Mouse (Mus musculus): Measurements from ENCODE around the gene Wars. TPM values are rescaled to one million over a fixed set of nuclear protein-coding genes. Genes with fewer than 3 reads are reported as not detected.

Wars gene
- total and polyA plus RNA-seq, 2 experiments from 2014 or later: 92.5 to 108 TPM

DNA sequence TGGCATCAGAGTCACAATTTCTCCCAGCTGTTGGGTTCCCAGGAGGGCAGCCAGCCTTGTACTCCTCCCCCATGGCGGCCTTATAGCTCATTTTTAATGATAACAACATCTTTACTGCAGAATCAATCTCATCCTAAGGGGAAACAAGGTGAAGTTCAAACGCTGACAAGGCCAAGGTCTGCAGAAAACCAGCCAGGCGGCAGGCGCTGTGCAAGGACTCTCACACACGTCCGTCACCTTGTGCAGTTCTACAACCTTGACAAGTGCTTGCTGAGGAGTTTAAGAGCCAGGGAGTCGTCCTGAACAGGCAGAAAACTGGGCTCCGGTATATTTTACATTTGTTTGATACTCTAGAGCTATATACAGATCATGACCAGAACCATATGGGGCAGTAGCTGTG is 11.2 kb downstream of the Wars start:
- H3K4me3 ChIP-seq (ENCODE audit: low read depth, low read length): no peak overlapping the region
- H3K9ac ChIP-seq: no peak overlapping the region
- peaks cover 78% of the 10 kb centered on the region for H3K36me3 ChIP-seq (ENCODE audit: insufficient read depth)
- TF ChIP-seq CTCF (IDR thresholded peaks at IDR 0.05; ENCODE audit: low read depth): no peak
- 87% methylated on average over 8 of the region's 8 CpGs for WGBS
- ATAC-seq: no peak
- H3K4me1 ChIP-seq (ENCODE audit: insufficient read depth): no peaks in the 10 kb centered on the region
- H3K27ac ChIP-seq (ENCODE audit: low read depth, low read length): no peak overlapping the region
- H3K27me3 ChIP-seq (ENCODE audit: insufficient read depth, low read length): no peaks in the 10 kb centered on the region
- no peaks in the 10 kb centered on the region for H3K9me3 ChIP-seq (ENCODE audit: low read length)
- H3K4me2 ChIP-seq (ENCODE audit: low read depth): no peak overlapping the region
- DNase-seq: no peak

DNA sequence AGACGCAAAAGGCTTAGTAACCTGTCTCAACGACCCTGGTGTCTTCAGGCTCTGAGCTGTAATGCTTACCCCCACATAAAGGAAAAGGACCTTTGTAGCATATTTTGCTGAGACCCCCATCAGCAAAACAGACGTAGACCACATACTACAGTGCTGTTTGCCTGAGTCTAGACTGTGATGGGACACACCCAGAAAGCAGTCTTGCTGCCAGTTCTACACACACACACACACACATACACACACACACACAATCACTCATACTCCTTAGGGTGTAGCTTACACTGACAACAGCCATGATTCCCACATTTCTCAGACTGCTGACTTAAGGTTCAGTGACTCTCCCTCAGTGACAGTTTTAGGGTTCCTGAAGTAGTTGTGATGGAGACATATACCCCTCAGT is 12.8 kb downstream of the Wars start:
- Histone ChIP-seq H3K9me3 (ENCODE audit: low read length) (no peaks in the 10 kb centered on the region), H3K36me3 (ENCODE audit: insufficient read depth) (peaks cover 69% of the 10 kb centered on the region), H3K4me3 (ENCODE audit: low read depth, low read length) (no peak overlapping the region), H3K9ac (no peak overlapping the region), H3K4me2 (ENCODE audit: low read depth) (no peak overlapping the region), H3K4me1 (ENCODE audit: insufficient read depth) (no peaks in the 10 kb centered on the region), H3K27me3 (ENCODE audit: insufficient read depth, low read length) (no peaks in the 10 kb centered on the region), H3K27ac (ENCODE audit: low read depth, low read length) (no peak overlapping the region)
- DNase-seq (no peak), ATAC-seq (no peak)
- TF ChIP-seq CTCF (IDR thresholded peaks at IDR 0.05; ENCODE audit: low read depth): no peak
- 92% methylated on average over 3 of the region's 3 CpGs for WGBS

- 97% methylated on average over 5 of the region's 5 CpGs for WGBS
- ATAC-seq (no peak), DNase-seq (no peak)
- peaks cover 69% of the 10 kb centered on the region for H3K36me3 ChIP-seq (ENCODE audit: insufficient read depth)
- H3K27ac ChIP-seq (ENCODE audit: low read depth, low read length): no peak overlapping the region
- no peak for TF ChIP-seq CTCF (IDR thresholded peaks at IDR 0.05; ENCODE audit: low read depth)
- H3K4me2 ChIP-seq (ENCODE audit: low read depth): no peak overlapping the region
- H3K9ac ChIP-seq: no peak overlapping the region
- no peaks in the 10 kb centered on the region for H3K27me3 ChIP-seq (ENCODE audit: insufficient read depth, low read length)
- no peaks in the 10 kb centered on the region for H3K4me1 ChIP-seq (ENCODE audit: insufficient read depth)
- H3K9me3 ChIP-seq (ENCODE audit: low read length): no peaks in the 10 kb centered on the region
- H3K4me3 ChIP-seq (ENCODE audit: low read depth, low read length): no peak overlapping the region
Measured at GRCm38 (mm10) chr12:108880606-108881005, 13.4 kb downstream of the Wars start.

DNA sequence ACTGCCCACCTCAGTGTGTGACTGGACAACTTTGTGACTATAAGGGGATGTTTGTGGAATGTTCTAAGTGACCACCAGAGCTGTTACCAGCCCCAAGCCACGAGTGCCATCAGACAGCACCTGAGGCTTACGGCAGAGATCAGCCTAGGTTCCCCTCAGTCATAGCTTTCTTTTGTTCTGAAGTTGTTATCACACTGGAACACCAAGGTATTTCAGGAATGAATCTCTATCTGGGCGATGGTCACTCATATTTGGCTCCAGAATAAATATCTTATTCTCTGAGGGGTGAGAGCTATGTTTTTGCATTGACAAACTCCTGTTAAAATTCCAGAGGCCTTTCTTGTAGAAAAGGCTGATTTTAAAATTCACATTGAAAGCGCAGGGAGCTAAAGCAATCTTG is 14.8 kb downstream of the Wars start:
- TF ChIP-seq CTCF (IDR thresholded peaks at IDR 0.05; ENCODE audit: low read depth): no peak
- Histone ChIP-seq H3K9me3 (ENCODE audit: low read length) (no peaks in the 10 kb centered on the region), H3K4me2 (ENCODE audit: low read depth) (no peak overlapping the region), H3K9ac (no peak overlapping the region), H3K4me1 (ENCODE audit: insufficient read depth) (no peaks in the 10 kb centered on the region), H3K36me3 (ENCODE audit: insufficient read depth) (peaks cover 70% of the 10 kb centered on the region), H3K27me3 (ENCODE audit: insufficient read depth, low read length) (no peaks in the 10 kb centered on the region), H3K4me3 (ENCODE audit: low read depth, low read length) (no peak overlapping the region), H3K27ac (ENCODE audit: low read depth, low read length) (no peak overlapping the region)
- 90% methylated on average over 4 of the region's 4 CpGs for WGBS
- no peak for DNase-seq
- ATAC-seq: no peak

DNA sequence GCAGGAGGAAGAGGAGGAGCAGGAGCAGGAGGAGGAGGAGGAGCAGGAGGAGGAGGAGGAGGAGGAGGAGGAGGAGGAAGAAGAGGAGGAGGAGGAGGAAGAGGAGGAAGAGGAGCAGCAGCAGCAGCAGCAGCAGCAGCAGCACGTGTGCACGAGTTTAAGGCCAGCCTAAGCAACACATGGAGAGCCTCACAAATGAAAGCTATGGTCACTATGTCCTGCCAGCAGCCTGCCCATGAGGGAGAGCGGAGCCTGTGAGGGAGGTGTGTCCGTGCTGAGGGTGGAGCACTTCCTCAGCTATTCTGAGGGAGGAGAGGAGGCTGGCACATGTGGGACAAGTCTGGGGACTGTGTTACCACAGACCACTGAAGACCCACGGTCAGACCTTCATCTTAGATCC is 20.9 kb downstream of the Wars start:
- ATAC-seq: no peak
- 78% methylated on average over 5 of the region's 5 CpGs for WGBS
- no peak for DNase-seq

GRCm38 (mm10) chr12:108869575-108869974 is 24.4 kb downstream of the Wars start:
- no peaks in the 10 kb centered on the region for H3K27me3 ChIP-seq (ENCODE audit: insufficient read depth, low read length)
- H3K9me3 ChIP-seq (ENCODE audit: low read length): no peaks in the 10 kb centered on the region
- H3K4me3 ChIP-seq (ENCODE audit: low read depth, low read length): no peak overlapping the region
- no peak overlapping the region for H3K9ac ChIP-seq
- ATAC-seq (no peak), DNase-seq (no peak)
- no peak overlapping the region for H3K27ac ChIP-seq (ENCODE audit: low read depth, low read length)
- peaks cover 92% of the 10 kb centered on the region for H3K36me3 ChIP-seq (ENCODE audit: insufficient read depth)
- peak; percentile 55 for TF ChIP-seq CTCF (IDR thresholded peaks at IDR 0.05; ENCODE audit: low read depth)
- H3K4me2 ChIP-seq (ENCODE audit: low read depth): no peak overlapping the region
- no peaks in the 10 kb centered on the region for H3K4me1 ChIP-seq (ENCODE audit: insufficient read depth)
- 80% methylated on average over 2 of the region's 2 CpGs for WGBS

More for the DNA sequence above, 20.9 kb downstream of the Wars start:
- Histone ChIP-seq H3K4me1 (ENCODE audit: insufficient read depth) (no peaks in the 10 kb centered on the region), H3K4me2 (ENCODE audit: low read depth) (no peak overlapping the region), H3K36me3 (ENCODE audit: insufficient read depth) (peaks cover 82% of the 10 kb centered on the region), H3K27me3 (ENCODE audit: insufficient read depth, low read length) (no peaks in the 10 kb centered on the region), H3K9me3 (ENCODE audit: low read length) (no peaks in the 10 kb centered on the region), H3K4me3 (ENCODE audit: low read depth, low read length) (no peak overlapping the region), H3K9ac (no peak overlapping the region), H3K27ac (ENCODE audit: low read depth, low read length) (no peak overlapping the region)
- TF ChIP-seq CTCF (IDR thresholded peaks at IDR 0.05; ENCODE audit: low read depth): no peak

- no peak for ATAC-seq
- Histone ChIP-seq H3K4me2 (ENCODE audit: low read depth) (no peak overlapping the region), H3K36me3 (ENCODE audit: insufficient read depth) (peaks cover 95% of the 10 kb centered on the region), H3K4me1 (ENCODE audit: insufficient read depth) (no peaks in the 10 kb centered on the region), H3K9me3 (ENCODE audit: low read length) (no peaks in the 10 kb centered on the region), H3K27me3 (ENCODE audit: insufficient read depth, low read length) (no peaks in the 10 kb centered on the region), H3K9ac (no peak overlapping the region), H3K4me3 (ENCODE audit: low read depth, low read length) (no peak overlapping the region), H3K27ac (ENCODE audit: low read depth, low read length) (no peak overlapping the region)
- no peak for TF ChIP-seq CTCF (IDR thresholded peaks at IDR 0.05; ENCODE audit: low read depth)
- no peak for DNase-seq
- 92% methylated on average over 6 of the region's 6 CpGs for WGBS
Measured at GRCm38 (mm10) chr12:108865007-108865494, 28.9 kb downstream of the Wars start.

Measured in forebrain, postnatal 0 days (tissue).